Mouse (Mus musculus) left cerebral cortex, adult 18-20 months (tissue): ENCODE measurements around the gene Cysltr2. TPM values are rescaled to one million over a fixed set of nuclear protein-coding genes. Genes with fewer than 3 reads are reported as not detected.
A peak's percentile ranks its signal among the peaks of the same experiment; 100 is the strongest.

Experiments
- DNase-seq, 2 experiments: peaks; one replicate each; pipeline ENCODE4 v3.0.0; 2021 to 2022; ENCODE audit warnings: low spot score in 2 of 2, mixed read lengths in 1 of 2
- total RNA-seq, 2 experiments: library from RNA; stranded (reverse); gene quantifications; 2 replicates each; pipeline ENCODE4 v1.2.3; 2021

The Cysltr2 gene
- total RNA-seq, 2 experiments from 2014 or later, result 1.6 to 1.9 TPM

DNA sequence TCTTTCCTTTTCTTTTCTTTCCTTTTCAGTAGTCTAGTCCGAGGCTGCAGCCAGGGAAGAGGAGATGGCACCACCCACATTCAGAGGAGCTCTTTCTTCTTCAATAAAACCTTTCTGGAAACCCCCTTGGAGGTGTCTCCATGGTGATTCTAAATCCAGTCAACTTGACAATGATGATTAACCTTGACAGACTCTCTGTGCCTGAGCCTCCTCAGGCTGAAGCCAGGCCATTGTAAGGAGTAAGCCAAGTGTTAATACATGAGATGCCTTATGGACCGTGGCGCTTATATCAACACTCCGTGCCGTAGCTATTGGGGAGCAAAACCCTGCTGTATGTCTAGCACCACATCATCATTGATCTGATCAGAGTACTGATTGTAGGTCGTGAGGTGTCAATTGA lies 50.8 kb downstream of the Cysltr2 start:
- DNase-seq, result no peak

GRCm38 (mm10) chr14:72986044-72986443 lies 62.9 kb downstream of the Cysltr2 start:
- no peak for DNase-seq

DNA sequence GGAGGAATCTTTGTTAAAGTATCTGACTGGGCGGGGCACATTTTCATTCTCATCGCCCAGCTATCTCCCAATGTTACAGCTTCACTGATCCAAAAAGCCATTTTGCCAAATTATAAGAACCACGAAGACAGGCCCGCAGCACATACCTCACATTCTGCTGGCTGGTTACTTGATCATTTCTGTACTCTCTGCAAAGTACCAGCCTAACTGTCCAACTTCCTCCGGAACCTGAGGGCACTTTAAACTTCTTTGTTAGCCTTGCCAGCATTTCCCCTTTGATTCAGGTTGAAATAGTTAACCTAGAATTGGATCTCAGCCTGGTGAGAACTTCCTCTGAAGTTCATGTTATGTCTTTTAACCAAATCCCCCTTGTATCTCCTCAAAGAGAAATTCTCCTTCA lies 63.8 kb downstream of the Cysltr2 start:
- DNase-seq, result no peak

- peak; percentile 87 to 89 for DNase-seq
Measured at GRCm38 (mm10) chr14:72983456-72983855, 65.5 kb downstream of the Cysltr2 start.

DNA sequence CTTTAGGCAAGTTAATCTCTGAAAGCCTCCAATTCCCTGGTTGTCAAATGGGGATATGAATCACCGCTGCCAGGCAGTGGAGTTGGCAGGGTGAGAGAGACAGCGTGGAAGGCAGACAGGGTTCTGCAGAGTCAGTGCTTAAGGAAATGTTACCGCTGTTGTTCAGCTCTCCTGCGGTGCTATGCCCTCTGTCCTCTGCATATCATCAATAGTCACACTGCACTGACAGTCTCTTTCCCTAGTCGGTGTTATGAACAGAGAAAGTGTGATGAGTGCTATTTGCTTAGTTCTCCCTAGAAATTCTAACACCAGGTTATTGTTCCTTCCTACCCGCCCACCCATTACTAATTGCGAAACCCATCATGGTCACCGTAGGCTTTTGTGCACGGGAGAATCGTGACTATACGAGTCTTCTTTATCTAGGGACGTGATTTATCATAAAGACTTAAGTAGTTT lies 65.9 kb downstream of the Cysltr2 start:
- peak; percentile 13 to 18 for DNase-seq

DNA sequence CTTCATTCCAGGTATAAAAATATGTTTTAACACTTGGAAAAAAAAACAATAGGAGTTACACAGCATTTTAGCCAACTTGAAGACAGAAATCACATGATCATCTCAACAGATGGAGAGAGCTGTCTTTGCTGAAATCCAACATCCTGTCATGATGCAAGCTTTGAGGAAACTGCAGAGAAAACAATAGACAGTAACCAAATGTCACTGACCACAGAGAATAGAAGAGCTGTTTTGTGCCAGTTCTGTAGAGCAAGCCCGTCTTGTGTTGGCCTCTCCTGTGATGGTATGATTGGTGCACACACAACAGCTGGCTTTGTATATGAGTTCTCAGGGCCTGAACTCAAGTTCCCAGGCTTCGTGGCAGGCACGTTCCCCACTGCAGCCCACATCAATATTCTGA lies 68.2 kb downstream of the Cysltr2 start:
- DNase-seq, result no peak

DNA sequence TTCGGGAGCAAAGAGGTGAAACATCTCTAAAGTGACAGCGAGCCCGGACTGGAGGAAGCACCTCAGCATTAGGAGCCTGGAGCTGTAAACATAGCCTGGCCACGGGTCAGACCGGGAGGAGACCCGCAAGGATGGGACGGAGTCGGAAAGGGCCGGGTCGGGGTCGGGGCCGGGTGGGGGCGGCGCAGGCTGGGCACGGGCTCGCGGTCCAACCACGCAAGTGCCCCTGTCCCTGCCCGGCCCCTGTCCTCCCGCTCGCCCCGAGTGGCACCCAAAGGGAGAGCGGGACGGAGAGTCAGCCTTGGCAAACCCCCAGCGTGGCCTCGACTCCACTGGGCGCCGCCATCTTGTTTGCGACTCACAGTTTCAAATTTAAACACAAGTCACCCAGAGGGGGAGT lies 68.8 kb downstream of the Cysltr2 start:
- DNase-seq, result no peak

DNA sequence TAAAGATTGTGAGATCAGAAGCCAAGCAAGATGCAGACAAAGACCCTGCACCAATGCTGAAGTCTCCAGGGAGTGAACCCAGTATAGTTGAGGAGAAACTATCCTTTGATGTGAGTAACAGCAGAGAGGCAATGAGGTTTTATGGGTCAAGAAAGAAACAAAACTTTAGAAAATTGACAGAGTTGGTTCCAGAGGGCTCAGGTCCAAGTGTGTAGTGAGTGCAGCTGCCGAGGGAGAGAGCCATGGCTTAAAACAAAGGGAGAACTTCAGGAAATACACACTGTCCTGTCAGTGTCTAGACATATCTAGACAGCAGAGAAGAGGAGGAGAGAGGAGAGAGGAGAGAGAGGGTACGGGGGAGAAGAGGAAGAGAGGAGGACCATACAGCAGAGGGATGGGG lies 72.8 kb downstream of the Cysltr2 start:
- no peak for DNase-seq

Other genes starting within 250 kb of the Cysltr2 start
- gene Rcbtb2, start 73.9 kb upstream of the Cysltr2 start, total RNA-seq, result 10 to 100 TPM; 20.8 to 22.4 TPM
- gene Lpar6, start 188.8 kb upstream of the Cysltr2 start, total RNA-seq, result 1 to 10 TPM in 1 of 2 experiments, under 1 TPM in 1; 0.96 to 1.0 TPM